Mouse (Mus musculus) ES-E14 (cell line): ENCODE results near the gene Ubr1. TPM values are rescaled to one million over a fixed set of nuclear protein-coding genes. Genes with fewer than 3 reads are reported as not detected.

Experiments
- DNase-seq: peaks from one replicate; pipeline ENCODE4 v3.0.0-alpha.2; 2013; ENCODE audit warnings: low read depth, low spot score
- H3K27ac ChIP-seq: 2 replicates; pipeline ENCODE4 v1.5.1; 2012; ENCODE audit warnings: low read depth, mild to moderate bottlenecking, low read length, moderate library complexity, mixed read lengths; ENCODE audit not compliant: poor library complexity, insufficient read depth, severe bottlenecking
- H3K36me3 ChIP-seq: 2 replicates; pipeline ENCODE4 v1.6.1; 2012; ENCODE audit warnings: mild to moderate bottlenecking, low read length, moderate library complexity, mixed read lengths; ENCODE audit not compliant: control insufficient read depth, poor library complexity, insufficient read depth, severe bottlenecking
- H3K4me1 ChIP-seq, 2 experiments: fragments of 150-350 bp in 1 of 2; sonication (generic) in 1 of 2; 2 replicates each; pipeline ENCODE4 v1.6.1; 2012; ENCODE audit warnings: low read length in 2 of 2, mild to moderate bottlenecking in 1 of 2, mixed read lengths in 1 of 2; ENCODE audit not compliant: control insufficient read depth in 2 of 2, insufficient read depth in 2 of 2, poor library complexity in 1 of 2
- H3K4me3 ChIP-seq, 2 experiments: fragments of 150-350 bp in 1 of 2; sonication (generic) in 1 of 2; 2 replicates each; pipeline ENCODE4 v1.5.1; 2012; ENCODE audit warnings: low read length in 2 of 2, low read depth in 1 of 2, mild to moderate bottlenecking in 1 of 2, mixed read lengths in 1 of 2; ENCODE audit not compliant: insufficient read depth in 1 of 2, poor library complexity in 1 of 2, severe bottlenecking in 1 of 2
- H3K9ac ChIP-seq: 2 replicates; pipeline ENCODE4 v1.6.1; 2012; ENCODE audit warnings: low read depth, mild to moderate bottlenecking, low read length, mixed read lengths; ENCODE audit not compliant: poor library complexity, insufficient read depth, severe bottlenecking
- H3K9me3 ChIP-seq: fragments of 150-350 bp; sonication (generic); 2 replicates; pipeline ENCODE4 v1.6.1; 2012; ENCODE audit warnings: low read depth, mild to moderate bottlenecking, low read length; ENCODE audit not compliant: control insufficient read depth, insufficient read depth
- CHD2 ChIP-seq: IDR thresholded peaks from 2 replicates; pipeline ENCODE4 v1.6.1; 2014; ENCODE audit warnings: mild to moderate bottlenecking, low read depth, low read length, inconsistent platforms
- HCFC1 ChIP-seq: IDR thresholded peaks from 2 replicates; pipeline ENCODE4 v1.6.1; 2012; ENCODE audit warnings: low read length, inconsistent platforms, borderline replicate concordance; ENCODE audit not compliant: insufficient read depth
- MAFK ChIP-seq: IDR thresholded peaks from 2 replicates; pipeline ENCODE4 v1.6.1; 2014; ENCODE audit warnings: mild to moderate bottlenecking, low read depth, low read length, inconsistent platforms; ENCODE audit not compliant: insufficient read depth
- ZC3H11A ChIP-seq: IDR thresholded peaks from 2 replicates; pipeline ENCODE4 v1.6.1; 2012; ENCODE audit warnings: low read depth, mild to moderate bottlenecking, inconsistent platforms, low read length, borderline replicate concordance
- ZNF384 ChIP-seq: IDR thresholded peaks from 2 replicates; pipeline ENCODE4 v1.6.1; 2012; ENCODE audit warnings: low read depth, low read length, inconsistent platforms
- in situ Hi-C, 2 experiments: fragments of 600-800 bp; cut with MboI; formaldehyde crosslinking; loops; one replicate each; pipeline ENCODE4 v1.15.1; 2025; ENCODE audit warnings: low sequenced_read_pairs in 2 of 2, inconsistent platforms in 1 of 2; ENCODE audit not compliant: unreplicated experiment in 2 of 2
- total RNA-seq: library from RNA; depleted of rRNA; stranded (reverse); fragments of 300-350 nt; gene quantifications from 2 replicates; pipeline ENCODE4 v1.2.3, GENCODE M21; 2012; rRNA removed

The Ubr1 gene
- total RNA-seq, 1 experiment = 21.9 TPM

- TF ChIP-seq ZNF384 (no peak), MAFK (no peak), HCFC1 (no peak), ZC3H11A (no peak), CHD2 (no peak)
- H3K4me3 ChIP-seq = no peak overlapping the region
- no peak overlapping the region for H3K27ac ChIP-seq
- H3K9ac ChIP-seq = no peak overlapping the region
- in situ Hi-C loops = no loop called here
- no peaks in the 10 kb centered on the region for H3K4me1 ChIP-seq
- no peak for DNase-seq
- no peaks in the 10 kb centered on the region for H3K9me3 ChIP-seq
- H3K36me3 ChIP-seq = no peaks in the 10 kb centered on the region
These were observed 125.2 kb downstream of the Ubr1 start for GRCm38 (mm10) chr2:120845280-120845679.

DNA sequence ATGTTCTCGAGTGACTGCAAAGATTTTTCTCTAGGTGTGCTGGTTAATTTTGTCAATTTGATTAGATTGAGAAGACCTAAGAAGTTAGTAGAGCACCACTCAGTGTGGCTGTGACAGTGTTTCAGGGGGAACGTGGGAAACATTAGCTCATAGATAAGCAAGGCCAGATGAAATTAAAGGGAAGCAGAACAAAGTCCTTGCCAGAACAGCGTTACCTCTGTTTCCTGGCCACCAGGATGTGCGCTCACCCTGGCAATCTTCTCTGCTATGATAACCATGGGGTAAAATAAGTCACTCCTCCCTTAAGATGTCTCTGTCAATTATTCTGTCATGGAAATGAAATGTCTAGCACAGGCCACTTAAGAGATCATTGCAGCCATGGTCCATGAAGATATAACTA is 126.5 kb downstream of the Ubr1 start:
- no peak for TF ChIP-seq ZNF384
- no peaks in the 10 kb centered on the region for H3K9me3 ChIP-seq
- no peaks in the 10 kb centered on the region for H3K36me3 ChIP-seq
- in situ Hi-C loops = no loop called here
- H3K27ac ChIP-seq = no peak overlapping the region
- H3K4me1 ChIP-seq = no peaks in the 10 kb centered on the region
- H3K4me3 ChIP-seq = no peak overlapping the region
- no peak overlapping the region for H3K9ac ChIP-seq
- no peak for DNase-seq

DNA sequence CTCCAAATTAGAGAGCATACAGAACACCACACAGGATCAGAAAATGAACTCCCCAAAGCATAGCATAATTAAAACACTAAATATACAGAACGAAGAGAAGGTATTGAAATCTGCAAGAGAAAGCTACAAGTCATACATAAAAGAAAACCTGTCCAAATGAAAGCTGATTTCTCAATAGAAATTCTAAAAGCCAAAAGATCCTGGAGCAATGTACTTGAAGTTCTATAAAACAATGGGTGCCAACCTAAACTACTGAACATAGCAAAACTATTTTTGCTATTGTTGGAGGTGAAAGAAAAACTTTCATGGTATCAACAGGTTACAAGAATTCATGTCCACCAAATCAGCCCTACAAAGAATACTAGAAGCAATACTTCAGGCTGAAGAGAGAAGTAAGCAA is 129.3 kb downstream of the Ubr1 start:
- no peaks in the 10 kb centered on the region for H3K36me3 ChIP-seq
- no peak overlapping the region for H3K27ac ChIP-seq
- H3K9me3 ChIP-seq = no peaks in the 10 kb centered on the region
- in situ Hi-C loops = no loop called here
- H3K4me3 ChIP-seq = no peak overlapping the region
- H3K4me1 ChIP-seq = no peaks in the 10 kb centered on the region
- no peak for TF ChIP-seq HCFC1
- TF ChIP-seq ZNF384 = no peak
- no peak for TF ChIP-seq CHD2
- TF ChIP-seq MAFK = no peak
- no peak for TF ChIP-seq ZC3H11A
- no peak for DNase-seq
- H3K9ac ChIP-seq = no peak overlapping the region

GRCm38 (mm10) chr2:120835167-120835566 is 135.3 kb downstream of the Ubr1 start:
- no peak for DNase-seq
- no peaks in the 10 kb centered on the region for H3K4me1 ChIP-seq
- in situ Hi-C loops = no loop called here
- TF ChIP-seq ZC3H11A = no peak
- TF ChIP-seq MAFK = no peak
- H3K27ac ChIP-seq = no peak overlapping the region; the same call in 1 of the 2 replicates
- no peak overlapping the region for H3K9ac ChIP-seq
- no peak overlapping the region for H3K4me3 ChIP-seq
- no peaks in the 10 kb centered on the region for H3K9me3 ChIP-seq
- no peaks in the 10 kb centered on the region for H3K36me3 ChIP-seq

- Histone ChIP-seq H3K9me3 (no peaks in the 10 kb centered on the region), H3K4me1 (peaks cover 3% of the 10 kb centered on the region in 2 experiments; a peak in 2 of 4 replicates), H3K4me3 (no peak overlapping the region), H3K9ac (no peak overlapping the region), H3K36me3 (no peaks in the 10 kb centered on the region), H3K27ac (no peak overlapping the region)
- no peak for DNase-seq
- TF ChIP-seq CHD2 (no peak), HCFC1 (no peak), ZC3H11A (no peak), ZNF384 (no peak)
- in situ Hi-C loops = no loop called here
These were observed 143.4 kb downstream of the Ubr1 start for GRCm38 (mm10) chr2:120826936-120827638.

Other genes starting within 250 kb of the Ubr1 start
- 22.4 and 31.6 TPM in 2 replicates for gene Cdan1, start 120.6 kb downstream of the Ubr1 start, total RNA-seq
- 6.0 TPM in 2 replicates for gene Ttbk2, start 120.1 kb downstream of the Ubr1 start, total RNA-seq
- gene Tmem62, start 6.3 kb upstream of the Ubr1 start, total RNA-seq = 3.6 and 5.0 TPM in 2 replicates
- 21.4 and 23.0 TPM in 2 replicates for gene Ccndbp1, start 37.7 kb upstream of the Ubr1 start, total RNA-seq
- not detected in 2 replicates for gene Epb42, start 66.4 kb upstream of the Ubr1 start, total RNA-seq
- gene Tgm5, start 115.1 kb upstream of the Ubr1 start, total RNA-seq = not detected in 2 replicates
- gene Tgm7, start 139.1 kb upstream of the Ubr1 start, total RNA-seq = not detected in 2 replicates
- 14.8 and 15.0 TPM in 2 replicates for gene Adal, start 169.7 kb upstream of the Ubr1 start, total RNA-seq
- 12.5 and 15.0 TPM in 2 replicates for gene Lcmt2, start 169.9 kb upstream of the Ubr1 start, total RNA-seq
- 38.1 and 45.9 TPM in 2 replicates for gene Tubgcp4, start 199.9 kb upstream of the Ubr1 start, total RNA-seq
- 3.5 and 5.0 TPM in 2 replicates for gene Zscan29, start 200.4 kb upstream of the Ubr1 start, total RNA-seq